Mouse (Mus musculus) heart, embryonic 13.5 days (tissue): ENCODE results near the gene Hist1h1d. TPM values are rescaled to one million over a fixed set of nuclear protein-coding genes. Genes with fewer than 3 reads are reported as not detected.
"Not testable (repeated sequence)": the region's sequence is repeated elsewhere in the genome, so short reads cannot be mapped to it uniquely, and the experiment has no call there.

Experiments
- ATAC-seq: fragments of 200-750 bp; cut with Nextera tagmentation; 2 replicates; pipeline ENCODE4 v1.8.0; 2017; ENCODE audit warnings: moderate TSS enrichment; ENCODE audit not compliant: insufficient number of reproducible peaks, low FRiP score, low TSS enrichment; ENCODE audit errors: extremely low read depth
- H3K27ac ChIP-seq: fragments of 300-500 bp; sonication (generic); replicated peaks from 2 replicates; pipeline ENCODE4 v1.5.1; 2015; ENCODE audit warnings: moderate library complexity, mild to moderate bottlenecking, inconsistent platforms
- H3K27me3 ChIP-seq: fragments of 300-500 bp; sonication (generic); replicated peaks from 2 replicates; pipeline ENCODE4 v1.6.1; 2015; ENCODE audit warnings: mild to moderate bottlenecking, inconsistent platforms
- H3K36me3 ChIP-seq: fragments of 300-500 bp; sonication (generic); 2 replicates; pipeline ENCODE4 v1.6.1; 2015; ENCODE audit warnings: mild to moderate bottlenecking, inconsistent platforms
- H3K4me1 ChIP-seq: fragments of 300-500 bp; sonication (generic); 2 replicates; pipeline ENCODE4 v1.6.1; 2015; ENCODE audit warnings: inconsistent platforms
- H3K4me2 ChIP-seq: fragments of 300-500 bp; sonication (generic); 2 replicates; pipeline ENCODE4 v1.6.1; 2015; ENCODE audit warnings: inconsistent platforms, mild to moderate bottlenecking, moderate library complexity
- H3K4me3 ChIP-seq: fragments of 300-500 bp; sonication (generic); 2 replicates; pipeline ENCODE4 v1.5.1; 2015; ENCODE audit warnings: moderate library complexity, mild to moderate bottlenecking, inconsistent platforms
- H3K9ac ChIP-seq: fragments of 300-500 bp; sonication (generic); 2 replicates; pipeline ENCODE4 v1.6.1; 2015; ENCODE audit warnings: inconsistent platforms, mild to moderate bottlenecking, moderate library complexity
- H3K9me3 ChIP-seq: fragments of 300-500 bp; sonication (generic); 2 replicates; pipeline ENCODE4 v1.6.1; 2016; ENCODE audit warnings: inconsistent platforms
- WGBS: fragments of 180-500 bp; shearing (Covaris S2); methylation state at CpG from one replicate; pipeline ENCODE4 v1.1.7; 2015; ENCODE audit warnings: mixed read lengths; 5-methylcytosine and 5-hydroxymethylcytosine counted together
- polyA plus RNA-seq: library from polyadenylated mRNA; unstranded; fragments of >200 nt; fragmentation: Nextera tagmentation; extraction: Ambion mirVana; gene quantifications from 2 replicates; pipeline ENCODE4 v1.2.1, GENCODE M21; 2015

Hist1h1d gene
- polyA plus RNA-seq, 1 experiment from 2014 or later: 0.23 TPM

- 44% methylated on average over 8 of the region's 8 CpGs for WGBS
- no peaks in the 10 kb centered on the region for H3K36me3 ChIP-seq
- H3K27me3 ChIP-seq: no peaks in the 10 kb centered on the region
- H3K4me1 ChIP-seq: peaks cover 29% of the 10 kb centered on the region
- peak overlapping the region; percentile 57 for H3K4me3 ChIP-seq
- H3K9me3 ChIP-seq: no peaks in the 10 kb centered on the region
- ATAC-seq: no peak
- peak overlapping the region; percentile 92 for H3K27ac ChIP-seq
- H3K9ac ChIP-seq: peak overlapping the region; percentile 66
- peak overlapping the region; percentile 72 for H3K4me2 ChIP-seq
Observed at GRCm38 (mm10) chr13:23551931-23552914, 839 bp upstream of the Hist1h1d start.

GRCm38 (mm10) chr13:23554393-23554792, 1.3 kb downstream of the Hist1h1d start:
- Histone ChIP-seq H3K27ac (peak overlapping the region; percentile 98), H3K9ac (peak overlapping the region; percentile 96), H3K27me3 (no peaks in the 10 kb centered on the region), H3K4me1 (peaks cover 29% of the 10 kb centered on the region), H3K36me3 (no peaks in the 10 kb centered on the region), H3K4me2 (peak overlapping the region; percentile 99), H3K9me3 (no peaks in the 10 kb centered on the region), H3K4me3 (peak overlapping the region; percentile 69)
- 19% methylated on average over 9 of the region's 9 CpGs for WGBS
- ATAC-seq: no peak

DNA sequence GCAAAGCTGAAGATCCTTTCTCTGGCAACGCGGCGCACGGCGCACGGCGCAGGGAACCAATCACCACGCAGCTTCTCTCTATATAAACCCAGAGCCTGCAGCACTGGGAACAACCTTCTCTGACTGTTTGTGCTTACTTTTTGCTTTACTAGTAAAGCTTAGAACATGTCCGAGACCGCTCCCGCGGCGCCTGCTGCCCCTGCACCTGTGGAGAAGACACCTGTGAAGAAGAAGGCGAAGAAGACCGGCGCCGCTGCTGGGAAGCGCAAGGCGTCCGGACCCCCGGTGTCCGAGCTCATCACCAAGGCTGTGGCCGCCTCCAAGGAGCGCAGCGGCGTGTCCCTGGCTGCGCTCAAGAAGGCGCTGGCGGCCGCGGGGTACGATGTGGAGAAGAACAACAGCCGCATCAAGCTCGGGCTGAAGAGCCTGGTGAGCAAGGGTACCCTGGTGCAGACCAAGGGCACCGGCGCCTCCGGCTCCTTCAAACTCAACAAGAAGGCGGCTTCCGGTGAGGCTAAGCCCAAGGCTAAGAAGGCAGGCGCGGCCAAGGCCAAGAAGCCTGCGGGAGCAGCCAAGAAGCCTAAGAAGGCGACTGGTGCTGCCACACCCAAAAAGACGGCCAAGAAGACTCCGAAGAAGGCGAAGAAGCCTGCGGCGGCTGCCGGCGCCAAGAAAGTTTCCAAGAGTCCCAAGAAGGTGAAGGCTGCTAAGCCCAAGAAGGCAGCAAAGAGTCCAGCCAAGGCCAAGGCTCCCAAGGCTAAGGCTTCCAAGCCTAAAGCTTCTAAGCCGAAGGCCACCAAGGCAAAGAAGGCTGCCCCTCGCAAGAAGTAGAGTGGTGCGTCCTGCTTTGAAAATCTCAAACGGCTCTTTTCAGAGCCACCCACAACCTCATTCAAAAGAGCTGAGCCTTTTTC, 2.1 kb downstream of the Hist1h1d start:
- H3K9me3 ChIP-seq: no peaks in the 10 kb centered on the region
- no peaks in the 10 kb centered on the region for H3K27me3 ChIP-seq
- H3K4me3 ChIP-seq: peak overlapping the region; percentile 69
- H3K27ac ChIP-seq: peak overlapping the region; percentile 98
- H3K4me2 ChIP-seq: peak overlapping the region; percentile 99
- WGBS: under 1% methylated on average over 54 of the region's 54 CpGs
- H3K4me1 ChIP-seq: peaks cover 29% of the 10 kb centered on the region
- peak; percentile 73 for ATAC-seq
- H3K36me3 ChIP-seq: no peaks in the 10 kb centered on the region
- peak overlapping the region; percentile 96 for H3K9ac ChIP-seq

GRCm38 (mm10) chr13:23555839-23556416, 2.9 kb downstream of the Hist1h1d start:
- under 1% methylated on average over 18 of the region's 18 CpGs for WGBS

DNA sequence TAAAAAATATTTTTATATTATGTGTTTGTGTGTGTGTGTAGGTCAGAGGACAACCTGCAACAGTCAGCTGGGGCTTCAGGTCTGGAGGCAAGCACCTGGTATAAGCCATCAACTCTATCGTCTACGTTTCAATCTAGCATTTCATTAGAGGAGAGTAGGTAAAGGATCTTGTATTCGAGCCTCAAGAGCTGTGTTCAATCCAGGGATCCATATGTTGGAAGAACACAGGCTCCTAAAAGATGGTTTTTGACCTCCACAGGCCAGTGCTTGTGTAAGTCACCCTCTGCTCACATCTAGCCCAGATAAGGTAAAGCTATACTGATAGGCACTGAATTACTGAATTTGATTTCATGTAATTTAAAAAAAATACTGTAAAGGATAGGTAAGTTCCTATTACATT, 3.8 kb downstream of the Hist1h1d start:
- Histone ChIP-seq H3K4me3 (no peak overlapping the region), H3K4me1 (peaks cover 24% of the 10 kb centered on the region), H3K36me3 (no peaks in the 10 kb centered on the region), H3K4me2 (peak overlapping the region; percentile 99), H3K27me3 (no peaks in the 10 kb centered on the region), H3K27ac (peak overlapping the region; percentile 59), H3K9ac (peak overlapping the region; percentile 45; the same call in 1 of the 2 replicates), H3K9me3 (no peaks in the 10 kb centered on the region)
- ATAC-seq: no peak
- 55% methylated on average over 3 of the region's 3 CpGs for WGBS

More at GRCm38 (mm10) chr13:23555839-23556416, 2.9 kb downstream of the Hist1h1d start:
- Histone ChIP-seq H3K9ac (peak overlapping the region; percentile 96), H3K4me3 (peak overlapping the region; percentile 69), H3K4me1 (peaks cover 26% of the 10 kb centered on the region), H3K27me3 (no peaks in the 10 kb centered on the region), H3K36me3 (no peaks in the 10 kb centered on the region), H3K9me3 (no peaks in the 10 kb centered on the region), H3K27ac (peak overlapping the region; percentile 98), H3K4me2 (peak overlapping the region; percentile 99)
- peak; percentile 66 for ATAC-seq

GRCm38 (mm10) chr13:23560699-23561098, 7.6 kb downstream of the Hist1h1d start:
- not testable (repeated sequence) for H3K27me3 ChIP-seq, H3K4me3 ChIP-seq, H3K4me1 ChIP-seq, H3K9me3 ChIP-seq, ATAC-seq, H3K36me3 ChIP-seq, H3K9ac ChIP-seq
- 26% methylated on average over 2 of the region's 2 CpGs for WGBS
- peak overlapping the region; percentile 42; the same call in 1 of the 2 replicates for H3K27ac ChIP-seq
- peak overlapping the region; percentile 42 for H3K4me2 ChIP-seq

GRCm38 (mm10) chr13:23561531-23561882, 8.4 kb downstream of the Hist1h1d start:
- H3K4me1 ChIP-seq, ATAC-seq, H3K9me3 ChIP-seq, H3K27me3 ChIP-seq, H3K36me3 ChIP-seq: not testable (repeated sequence)
- H3K27ac ChIP-seq: peak overlapping the region; percentile 94
- H3K4me3 ChIP-seq: peak overlapping the region; percentile 53
- WGBS: 0% methylated on average over 2 of the region's 5 CpGs
- peak overlapping the region; percentile 78 for H3K4me2 ChIP-seq
- peak overlapping the region; percentile 80 for H3K9ac ChIP-seq

DNA sequence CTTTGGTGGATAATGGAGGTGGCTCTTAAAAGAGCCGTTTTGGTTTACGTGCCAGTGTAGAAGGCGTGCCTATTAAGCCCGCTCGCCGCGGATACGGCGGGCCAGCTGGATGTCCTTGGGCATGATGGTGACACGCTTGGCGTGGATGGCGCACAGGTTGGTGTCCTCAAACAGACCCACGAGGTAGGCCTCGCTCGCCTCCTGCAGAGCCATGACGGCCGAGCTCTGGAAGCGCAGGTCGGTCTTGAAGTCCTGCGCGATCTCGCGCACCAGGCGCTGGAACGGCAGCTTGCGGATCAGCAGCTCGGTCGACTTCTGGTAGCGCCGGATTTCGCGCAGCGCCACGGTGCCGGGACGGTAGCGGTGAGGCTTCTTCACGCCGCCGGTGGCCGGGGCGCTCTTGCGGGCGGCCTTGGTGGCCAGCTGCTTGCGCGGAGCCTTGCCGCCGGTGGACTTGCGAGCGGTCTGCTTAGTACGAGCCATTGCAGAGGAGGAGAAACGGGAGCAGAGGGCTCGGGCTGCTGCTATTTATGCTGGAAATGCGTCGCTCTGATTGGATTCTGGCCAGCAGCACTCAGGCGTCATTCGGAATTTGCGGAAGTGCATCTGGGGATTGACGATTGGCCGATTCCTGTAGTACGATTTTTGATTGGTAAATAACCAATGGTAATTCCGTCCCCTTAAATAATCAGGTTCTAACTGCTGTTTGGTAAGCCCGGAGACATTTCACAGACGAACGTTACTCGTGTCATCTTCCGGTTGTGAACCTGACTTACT, 9.0 kb downstream of the Hist1h1d start, which contains the start of gene Hist1h3e:
Hist1h3e (minus strand) TSS at position 487 of the 777 bp plus-strand sequence.
- H3K27me3 ChIP-seq, H3K4me1 ChIP-seq, H3K9me3 ChIP-seq, H3K36me3 ChIP-seq: not testable (repeated sequence)
- H3K4me2 ChIP-seq: peak within 1 kb of the TSS; percentile 78
- peak; percentile 77; the same call in 1 of the 2 replicates for ATAC-seq
- peak within 1 kb of the TSS; percentile 94 for H3K27ac ChIP-seq
- H3K4me3 ChIP-seq: peak within 1 kb of the TSS; percentile 53
- peak within 1 kb of the TSS; percentile 80 for H3K9ac ChIP-seq
- WGBS: under 1% methylated on average over 55 of the region's 67 CpGs

DNA sequence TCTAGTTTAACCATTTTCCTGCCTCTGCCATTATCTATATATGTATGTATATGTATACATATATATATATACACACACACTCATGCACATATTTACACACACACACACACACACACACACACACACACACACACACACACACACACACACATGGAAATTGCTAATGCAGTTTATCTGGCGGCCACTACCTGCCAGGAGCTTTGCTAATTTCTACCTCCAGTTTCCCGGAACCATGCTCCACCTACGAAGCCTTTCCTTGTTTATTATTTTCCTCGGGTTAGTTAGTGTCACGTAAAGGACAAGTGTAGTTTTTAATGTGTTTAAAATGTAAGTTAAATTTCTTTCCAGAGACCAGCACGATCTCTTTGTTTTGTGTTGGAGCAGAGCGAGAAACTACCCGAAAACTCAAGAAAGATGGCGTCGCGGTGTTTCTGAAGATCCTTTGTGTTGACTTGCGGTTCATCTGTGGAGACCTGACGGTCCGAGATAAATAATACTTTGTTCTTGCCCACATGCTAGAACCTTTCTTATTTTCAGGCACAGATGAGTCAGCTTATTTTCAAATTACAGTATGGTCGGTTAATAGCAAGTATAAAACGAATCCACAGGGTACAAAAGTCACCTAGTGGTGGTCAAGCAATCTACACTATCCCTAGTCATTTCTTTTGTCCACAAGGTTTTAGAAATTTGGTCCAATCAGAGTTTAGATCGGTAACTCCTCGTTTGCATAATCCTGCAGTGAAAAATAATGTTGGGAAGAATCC, 9.8 kb downstream of the Hist1h1d start:
- Histone ChIP-seq H3K4me1 (peaks cover 3% of the 10 kb centered on the region; the same call in 1 of the 2 replicates), H3K36me3 (no peaks in the 10 kb centered on the region), H3K4me3 (peak overlapping the region; percentile 53), H3K4me2 (peak overlapping the region; percentile 78), H3K27me3 (no peaks in the 10 kb centered on the region), H3K27ac (peak overlapping the region; percentile 94), H3K9me3 (no peaks in the 10 kb centered on the region), H3K9ac (peak overlapping the region; percentile 77)
- ATAC-seq: no peak
- 3% methylated on average over 18 of the region's 18 CpGs for WGBS

DNA sequence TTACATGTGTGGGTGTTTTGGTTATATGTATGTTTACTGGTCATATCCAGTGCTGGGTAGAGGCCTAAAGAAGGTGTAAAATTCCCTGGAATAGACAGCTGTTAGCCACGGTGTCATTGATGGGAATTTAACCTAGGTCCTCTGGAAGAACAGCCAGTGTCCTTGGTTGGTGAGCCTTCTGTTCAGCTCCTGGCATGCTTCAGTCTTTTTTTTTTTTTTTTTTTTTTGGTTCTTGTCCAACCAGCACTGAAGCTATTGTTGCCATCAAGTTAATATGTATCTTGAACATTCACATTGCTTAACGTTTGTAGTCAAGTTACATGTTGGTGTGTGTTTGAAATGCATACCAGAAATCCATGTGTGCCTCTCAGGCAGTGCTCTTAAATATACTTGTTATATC, 11.4 kb downstream of the Hist1h1d start:
- H3K27ac ChIP-seq: no peak overlapping the region
- peaks cover 4% of the 10 kb centered on the region; the same call in 1 of the 2 replicates for H3K4me1 ChIP-seq
- ATAC-seq: no peak
- 82% methylated on average over 2 of the region's 2 CpGs for WGBS
- H3K4me2 ChIP-seq: no peak overlapping the region
- H3K9me3 ChIP-seq: no peaks in the 10 kb centered on the region
- H3K9ac ChIP-seq: no peak overlapping the region
- H3K27me3 ChIP-seq: no peaks in the 10 kb centered on the region
- H3K36me3 ChIP-seq: no peaks in the 10 kb centered on the region
- no peak overlapping the region for H3K4me3 ChIP-seq
